9 mouse cellular contexts compared by ENCODE assay signal in genomic region chr9:44500638-44501175, GRCm38 (mm10). TPM values are rescaled to one million over a fixed set of nuclear protein-coding genes. Genes with fewer than 3 reads are reported as not detected.
DNase-seq lines count a peak whose midpoint lies in the region; ATAC-seq and TF ChIP-seq lines count a peak whose summit lies in the region.
"Had no signal": no experiment of that assay in that cellular context is flagged by ENCODE, and none has a peak within 500 bp of the region (broad histone marks: within the 10 kb centered on the region; RNA-seq: fewer than 3 reads in every experiment).

No protein-coding gene starts in this region.

- peaks cover 23% of the 10 kb centered on the region for H3K27me3 ChIP-seq in forebrain, embryonic 10.5 days (ENCODE audit: poor library complexity, severe bottlenecking)
- H3K27me3 ChIP-seq in forebrain, embryonic 16.5 days (replicated peaks; ENCODE audit: control insufficient read depth, insufficient read depth, low read length): no peaks in the 10 kb centered on the region
- peaks cover 36% of the 10 kb centered on the region for H3K27me3 ChIP-seq in hindbrain, embryonic 10.5 days (ENCODE audit: insufficient read depth, poor library complexity, severe bottlenecking)
- no peaks in the 10 kb centered on the region for H3K27me3 ChIP-seq in lung, postnatal 0 days (replicated peaks; ENCODE audit: insufficient read depth, low read length)

- 42% methylated on average over 8 of the region's 8 CpGs for WGBS in forebrain, embryonic 10.5 days
- 55% methylated on average over 8 of the region's 8 CpGs for WGBS in forebrain, embryonic 16.5 days
- WGBS in hindbrain, embryonic 10.5 days: 42% methylated on average over 8 of the region's 8 CpGs
- 41% methylated on average over 8 of the region's 8 CpGs for WGBS in lung, postnatal 0 days

- TF ChIP-seq EP300 in lung, postnatal 0 days (IDR thresholded peaks at IDR 0.05): no peak

- peaks cover 30% of the 10 kb centered on the region for H3K36me3 ChIP-seq in forebrain, embryonic 10.5 days (replicated peaks)
- H3K36me3 ChIP-seq in forebrain, embryonic 16.5 days (ENCODE audit: control insufficient read depth, insufficient read depth): peaks cover 5% of the 10 kb centered on the region; the same call in 1 of the 2 replicates
- peaks cover 31% of the 10 kb centered on the region for H3K36me3 ChIP-seq in hindbrain, embryonic 10.5 days
- peaks cover 5% of the 10 kb centered on the region for H3K36me3 ChIP-seq in lung, postnatal 0 days (ENCODE audit: insufficient read depth, low read length)

- DNase-seq in forebrain, embryonic 10.5 days (ENCODE audit: extremely low spot score, low spot score): no peak
- DNase-seq in cerebellum, adult 9-11 months: peak; percentile 56
- DNase-seq in hindbrain, embryonic 10.5 days (ENCODE audit: low spot score): no peak
- DNase-seq in lung, postnatal 0 days (ENCODE audit: low spot score): no peak
- DNase-seq in embryo, embryonic 10 days (ENCODE audit: low spot score): no peak
- no peak for DNase-seq in layer of hippocampus, adult 11-12 months (ENCODE audit: low spot score)
- no peak for DNase-seq in urinary bladder, postnatal 36 days (ENCODE audit: low spot score in 2 of 2)

- ATAC-seq in forebrain, embryonic 16.5 days: no peak
- no peak for ATAC-seq in lung, postnatal 0 days

- no peak for TF ChIP-seq CTCF in lung, postnatal 0 days (IDR thresholded peaks at IDR 0.05)

- peaks cover 67% of the 10 kb centered on the region for H3K4me1 ChIP-seq in forebrain, embryonic 10.5 days
- H3K4me1 ChIP-seq in forebrain, embryonic 16.5 days (replicated peaks; ENCODE audit: control insufficient read depth, insufficient read depth, low read length): peaks cover 63% of the 10 kb centered on the region
- peaks cover 69% of the 10 kb centered on the region for H3K4me1 ChIP-seq in hindbrain, embryonic 10.5 days (replicated peaks)
- peaks cover 39% of the 10 kb centered on the region for H3K4me1 ChIP-seq in lung, postnatal 0 days (ENCODE audit: insufficient read depth, low read depth, low read length)

- H3K9me3 ChIP-seq in forebrain, embryonic 10.5 days: no peaks in the 10 kb centered on the region
- no peaks in the 10 kb centered on the region for H3K9me3 ChIP-seq in forebrain, embryonic 16.5 days (ENCODE audit: control insufficient read depth, low read length)
- no peaks in the 10 kb centered on the region for H3K9me3 ChIP-seq in hindbrain, embryonic 10.5 days
- H3K9me3 ChIP-seq in lung, postnatal 0 days (ENCODE audit: low read length): no peaks in the 10 kb centered on the region

- no peak overlapping the region; the same call in 1 of the 2 replicates for H3K9ac ChIP-seq in forebrain, embryonic 16.5 days (replicated peaks; ENCODE audit: low read depth, low read length)
- no peak overlapping the region for H3K9ac ChIP-seq in lung, postnatal 0 days (replicated peaks; ENCODE audit: low read depth)

- peak overlapping the region; percentile 89 for H3K27ac ChIP-seq in forebrain, embryonic 10.5 days
- no peak overlapping the region for H3K27ac ChIP-seq in forebrain, embryonic 16.5 days (ENCODE audit: low read length)
- H3K27ac ChIP-seq in hindbrain, embryonic 10.5 days: peak overlapping the region; percentile 19; the same call in 1 of the 2 replicates
- 0 out of 2 replicates have a peak overlapping the region, but pooled peaks have one; percentile 81 for H3K27ac ChIP-seq in lung, postnatal 0 days (ENCODE audit: low read length)

- H3K4me2 ChIP-seq in forebrain, embryonic 16.5 days (ENCODE audit: low read length): no peak overlapping the region
- no peak overlapping the region for H3K4me2 ChIP-seq in lung, postnatal 0 days (replicated peaks; ENCODE audit: low read depth, low read length)

- H3K4me3 ChIP-seq in forebrain, embryonic 10.5 days: no peak overlapping the region; the same call in 1 of the 2 replicates
- no peak overlapping the region for H3K4me3 ChIP-seq in forebrain, embryonic 16.5 days (replicated peaks; ENCODE audit: low read length)
- H3K4me3 ChIP-seq in hindbrain, embryonic 10.5 days: peak overlapping the region; percentile 61; the same call in 1 of the 2 replicates
- no peak overlapping the region for H3K4me3 ChIP-seq in lung, postnatal 0 days (ENCODE audit: low read depth, low read length)

RNA-seq across cellular contexts. Expression of gene Bcl9l, which starts 18.1 kb away (rescaled TPM):
- polyA plus RNA-seq in forebrain, embryonic 10.5 days (2016; fragmentation: Nextera tagmentation; extraction: Ambion mirVana): 3.9 and 5.0 TPM in 2 replicates
- 13.8 and 15.0 TPM in 2 replicates for polyA plus RNA-seq in forebrain, embryonic 16.5 days (2015; fragmentation: Nextera tagmentation; extraction: Ambion mirVana)
- 4.6 and 7.3 TPM in 2 replicates for polyA plus RNA-seq in hindbrain, embryonic 10.5 days (2016; fragmentation: Nextera tagmentation; extraction: Ambion mirVana)
- 10.7 and 12.3 TPM in 2 replicates for polyA plus RNA-seq in lung, postnatal 0 days (2015; fragmentation: Nextera tagmentation; extraction: Ambion mirVana)

RNA-seq across cellular contexts. Expression of gene Upk2, which starts 45.9 kb away (rescaled TPM):
- polyA plus RNA-seq in forebrain, embryonic 10.5 days (2016; fragmentation: Nextera tagmentation; extraction: Ambion mirVana): not detected in 2 replicates
- polyA plus RNA-seq in forebrain, embryonic 16.5 days (2015; fragmentation: Nextera tagmentation; extraction: Ambion mirVana): not detected in 2 replicates
- 0.14 TPM in 1 of 2 replicates, not detected in the other for polyA plus RNA-seq in hindbrain, embryonic 10.5 days (2016; fragmentation: Nextera tagmentation; extraction: Ambion mirVana)
- 2.2 and 2.3 TPM in 2 replicates for polyA plus RNA-seq in lung, postnatal 0 days (2015; fragmentation: Nextera tagmentation; extraction: Ambion mirVana)

RNA-seq across cellular contexts. Expression of gene Foxr1, which starts 59.8 kb away (rescaled TPM):
- polyA plus RNA-seq in forebrain, embryonic 10.5 days (2016; fragmentation: Nextera tagmentation; extraction: Ambion mirVana): not detected in 2 replicates
- not detected in 2 replicates for polyA plus RNA-seq in forebrain, embryonic 16.5 days (2015; fragmentation: Nextera tagmentation; extraction: Ambion mirVana)
- polyA plus RNA-seq in hindbrain, embryonic 10.5 days (2016; fragmentation: Nextera tagmentation; extraction: Ambion mirVana): not detected in 2 replicates
- not detected in 2 replicates for polyA plus RNA-seq in lung, postnatal 0 days (2015; fragmentation: Nextera tagmentation; extraction: Ambion mirVana)
- polyA plus RNA-seq: C2C12 had no signal
